Mouse (Mus musculus): Measurements from ENCODE around the gene Gm10130.
A peak's percentile ranks its signal among the peaks of the same experiment; 100 is the strongest.
"Not testable (repeated sequence)": the region's sequence is repeated elsewhere in the genome, so short reads cannot be mapped to it uniquely, and the experiment has no call there.

Gm10130 gene

GRCm38 (mm10) chr2:150323402-150323801 lies at the start of gene Gm10130:
Gene Gm10130, plus strand, starts transcription at chr2:150323702.
- DNase-seq (ENCODE audit: low spot score): no peak

- no peak for DNase-seq (ENCODE audit: low spot score)
These were observed 29.8 kb upstream of the Gm10130 start for GRCm38 (mm10) chr2:150293669-150294068.

- no peak for DNase-seq (ENCODE audit: low spot score)
These were observed 24.4 kb upstream of the Gm10130 start for GRCm38 (mm10) chr2:150299096-150299495.

- no peak for DNase-seq (ENCODE audit: low spot score)
These were observed 16.2 kb upstream of the Gm10130 start for GRCm38 (mm10) chr2:150307183-150307773.

GRCm38 (mm10) chr2:150310952-150311884 lies 12.3 kb upstream of the Gm10130 start:
- DNase-seq (ENCODE audit: low spot score): peak; percentile 89

- DNase-seq (ENCODE audit: low spot score): no peak
These were observed 7.4 kb upstream of the Gm10130 start for GRCm38 (mm10) chr2:150316140-150316539.

- no peak for DNase-seq (ENCODE audit: low spot score)
These were observed 4.5 kb upstream of the Gm10130 start for GRCm38 (mm10) chr2:150318973-150319372.

GRCm38 (mm10) chr2:150357136-150357535 lies 33.6 kb downstream of the Gm10130 start:
- DNase-seq (ENCODE audit: low spot score): not testable (repeated sequence)

- DNase-seq (ENCODE audit: low spot score): peak; percentile 77
These were observed 38.8 kb downstream of the Gm10130 start, which contains the start of gene 3300002I08Rik for GRCm38 (mm10) chr2:150362113-150362877. Gene 3300002I08Rik, minus strand, starts transcription at chr2:150362765.

GRCm38 (mm10) chr2:150362878-150363229 lies 39.4 kb downstream of the Gm10130 start:
- DNase-seq (ENCODE audit: low spot score): no peak

GRCm38 (mm10) chr2:150385553-150386106 lies 62.1 kb downstream of the Gm10130 start:
- DNase-seq (ENCODE audit: low spot score): not testable (repeated sequence)

GRCm38 (mm10) chr2:150390198-150390597 lies 66.7 kb downstream of the Gm10130 start:
- DNase-seq (ENCODE audit: low spot score): no peak

GRCm38 (mm10) chr2:150412146-150412545 lies 88.6 kb downstream of the Gm10130 start:
- not testable (repeated sequence) for DNase-seq (ENCODE audit: low spot score)

Measured in urinary bladder, postnatal 25 days (tissue).